Mouse (Mus musculus) midbrain, embryonic 11.5 days (tissue): ENCODE results near the gene Apoa1. TPM values are rescaled to one million over a fixed set of nuclear protein-coding genes. Genes with fewer than 3 reads are reported as not detected.

Source experiments
- ATAC-seq: fragments of 200-750 bp; cut with Nextera tagmentation; 2 replicates; pipeline ENCODE4 v1.8.0; 2017; ENCODE audit warnings: moderate TSS enrichment, moderate library complexity; ENCODE audit not compliant: low FRiP score
- DNase-seq: peaks from one replicate; pipeline ENCODE4 v3.0.0; 2015; ENCODE audit warnings: low spot score; ENCODE audit errors: missing footprints
- H3K27ac ChIP-seq: fragments of 300-500 bp; sonication (generic); 2 replicates; pipeline ENCODE4 v1.5.1; 2014; ENCODE audit warnings: low read depth, low read length
- H3K27me3 ChIP-seq: fragments of 300-500 bp; sonication (generic); 2 replicates; pipeline ENCODE4 v1.6.1; 2014; ENCODE audit warnings: mild to moderate bottlenecking, low read length, moderate library complexity, mixed read lengths; ENCODE audit not compliant: control insufficient read depth, insufficient read depth
- H3K36me3 ChIP-seq: fragments of 300-500 bp; sonication (generic); 2 replicates; pipeline ENCODE4 v1.6.1; 2014; ENCODE audit warnings: mild to moderate bottlenecking, low read length, moderate library complexity, mixed read lengths; ENCODE audit not compliant: control insufficient read depth, insufficient read depth
- H3K4me1 ChIP-seq: fragments of 300-500 bp; sonication (generic); 2 replicates; pipeline ENCODE4 v1.6.1; 2014; ENCODE audit warnings: low read length; ENCODE audit not compliant: control insufficient read depth, insufficient read depth
- H3K4me2 ChIP-seq: fragments of 300-500 bp; sonication (generic); 2 replicates; pipeline ENCODE4 v1.6.1; 2014; ENCODE audit warnings: mild to moderate bottlenecking, moderate library complexity
- H3K4me3 ChIP-seq: fragments of 300-500 bp; sonication (generic); 2 replicates; pipeline ENCODE4 v1.5.1; 2014; ENCODE audit warnings: low read depth, low read length
- H3K9ac ChIP-seq: fragments of 300-500 bp; sonication (generic); 2 replicates; pipeline ENCODE4 v1.6.1; 2014; ENCODE audit warnings: low read length
- H3K9me3 ChIP-seq: fragments of 300-500 bp; sonication (generic); 2 replicates; pipeline ENCODE4 v1.6.1; 2016; ENCODE audit warnings: low read length; ENCODE audit not compliant: control insufficient read depth
- WGBS: fragments of 180-500 bp; shearing (Covaris S2); extraction: QIAGEN DNeasy Blood & Tissue Kit; methylation state at CpG from one replicate; pipeline ENCODE4 v1.1.7; 2014; 5-methylcytosine and 5-hydroxymethylcytosine counted together
- polyA plus RNA-seq: library from polyadenylated mRNA; unstranded; fragments of >200 nt; fragmentation: Nextera tagmentation; extraction: Ambion mirVana; gene quantifications from 2 replicates; pipeline ENCODE4 v1.2.1, GENCODE M21; 2014

Gene Apoa1
- polyA plus RNA-seq, 1 experiment from 2014 or later: 1.00 TPM

DNA sequence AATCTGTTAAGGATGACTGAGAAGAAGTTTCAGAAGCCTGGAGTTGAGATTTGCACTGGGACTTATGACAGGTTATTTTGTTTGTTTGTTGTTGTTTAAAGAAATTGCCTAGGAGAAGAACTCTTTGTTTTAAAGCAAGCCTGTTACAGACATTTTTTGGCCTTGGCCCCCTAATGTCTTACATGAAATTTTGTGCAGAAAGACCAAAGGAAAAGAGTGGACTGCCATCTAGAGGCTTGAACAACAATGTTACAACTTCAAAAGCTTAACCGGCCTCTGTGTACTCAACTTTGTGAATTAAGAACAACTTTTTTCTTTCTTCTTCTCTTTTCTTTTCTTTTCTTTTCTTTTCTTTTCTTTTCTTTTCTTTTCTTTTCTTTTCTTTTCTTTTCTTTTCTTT, 36.7 kb upstream of the Apoa1 start:
- H3K27me3 ChIP-seq: no peaks in the 10 kb centered on the region
- 45% methylated on average over 1 of the region's 1 CpGs for WGBS
- H3K9ac ChIP-seq: no peak overlapping the region
- H3K9me3 ChIP-seq: no peaks in the 10 kb centered on the region
- ATAC-seq (no peak), DNase-seq (peak; percentile 87)
- H3K36me3 ChIP-seq: no peaks in the 10 kb centered on the region
- H3K4me2 ChIP-seq: no peak overlapping the region
- no peak overlapping the region for H3K27ac ChIP-seq
- no peaks in the 10 kb centered on the region for H3K4me1 ChIP-seq
- H3K4me3 ChIP-seq: no peak overlapping the region

DNA sequence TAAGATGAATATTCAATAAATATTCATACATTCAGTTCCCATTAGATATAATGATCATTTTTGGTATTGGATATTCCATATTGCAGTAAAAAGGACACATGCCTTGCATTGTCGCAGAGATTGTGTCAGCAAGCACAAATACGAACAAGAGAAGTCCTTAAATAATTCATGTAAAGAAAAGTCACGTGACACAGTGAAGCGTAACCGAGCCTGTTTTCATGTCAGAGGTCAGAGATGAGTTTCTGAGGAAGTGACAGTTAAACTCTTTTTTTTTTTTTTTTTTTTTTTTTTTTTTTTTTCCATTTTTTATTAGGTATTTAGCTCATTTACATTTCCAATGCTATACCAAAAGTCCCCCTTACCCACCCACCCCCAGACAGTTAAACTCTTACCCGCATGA, 35.7 kb upstream of the Apoa1 start:
- no peak overlapping the region for H3K4me2 ChIP-seq
- no peaks in the 10 kb centered on the region for H3K27me3 ChIP-seq
- no peaks in the 10 kb centered on the region for H3K9me3 ChIP-seq
- ATAC-seq (no peak), DNase-seq (peak; percentile 21)
- no peak overlapping the region for H3K27ac ChIP-seq
- WGBS: 79% methylated on average over 6 of the region's 6 CpGs
- H3K4me1 ChIP-seq: no peaks in the 10 kb centered on the region
- no peaks in the 10 kb centered on the region for H3K36me3 ChIP-seq
- H3K9ac ChIP-seq: no peak overlapping the region
- H3K4me3 ChIP-seq: no peak overlapping the region

DNA sequence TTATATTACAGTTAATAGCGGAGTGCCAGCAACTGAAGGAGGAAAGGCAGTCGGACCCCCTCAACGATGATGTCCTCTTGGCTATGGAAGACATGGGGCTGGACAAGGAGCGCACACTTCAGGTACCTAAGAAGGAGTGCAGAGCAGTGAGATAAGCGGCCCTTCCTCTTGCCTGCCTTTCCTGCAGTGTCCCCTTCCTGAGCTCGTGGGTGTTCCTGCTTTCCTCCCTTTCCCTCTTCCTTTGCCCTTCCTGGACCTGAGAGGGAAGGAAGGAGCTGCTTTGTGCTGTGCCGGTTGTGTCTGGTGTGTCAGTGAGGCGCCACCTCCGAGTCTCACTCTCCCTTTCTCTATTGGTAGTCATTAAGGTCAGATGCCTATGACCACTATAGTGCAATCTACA, 33.6 kb upstream of the Apoa1 start:
- no peak overlapping the region for H3K4me3 ChIP-seq
- ATAC-seq: no peak
- H3K36me3 ChIP-seq: 0 out of 2 replicates have a peak, but pooled peaks cover 2% of the 10 kb centered on the region
- no peaks in the 10 kb centered on the region for H3K27me3 ChIP-seq
- H3K4me2 ChIP-seq: no peak overlapping the region
- 89% methylated on average over 9 of the region's 9 CpGs for WGBS
- no peak overlapping the region for H3K27ac ChIP-seq
- no peaks in the 10 kb centered on the region for H3K9me3 ChIP-seq
- no peak for DNase-seq
- H3K4me1 ChIP-seq: no peaks in the 10 kb centered on the region
- H3K9ac ChIP-seq: no peak overlapping the region

DNA sequence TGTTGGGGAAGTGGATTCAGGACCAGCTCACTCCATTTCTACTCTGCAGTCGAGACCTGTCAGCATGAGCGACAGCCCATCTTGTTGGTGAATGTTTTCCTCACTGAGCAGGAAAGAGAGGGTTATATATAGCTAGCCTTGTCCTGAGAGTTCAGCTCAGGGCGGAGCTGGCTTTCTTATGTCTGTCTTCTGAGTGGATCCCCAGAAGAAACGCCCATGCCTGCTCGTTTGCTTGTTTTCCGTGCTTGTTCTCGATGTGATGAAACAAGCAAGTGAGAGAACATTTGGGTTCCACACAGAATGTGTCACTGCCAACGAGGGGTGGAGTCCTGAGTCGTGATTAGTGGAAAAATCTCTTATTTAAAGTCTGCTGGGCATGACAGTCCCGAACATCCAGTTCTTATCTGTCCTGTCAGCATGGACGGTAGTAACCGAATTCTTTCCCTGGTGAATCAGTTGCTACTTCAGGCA, 31.6 kb upstream of the Apoa1 start:
- DNase-seq (no peak), ATAC-seq (no peak)
- 84% methylated on average over 12 of the region's 12 CpGs for WGBS
- no peak overlapping the region for H3K4me3 ChIP-seq
- H3K9ac ChIP-seq: no peak overlapping the region
- H3K36me3 ChIP-seq: 0 out of 2 replicates have a peak, but pooled peaks cover 2% of the 10 kb centered on the region
- no peak overlapping the region for H3K27ac ChIP-seq
- H3K4me2 ChIP-seq: no peak overlapping the region
- no peaks in the 10 kb centered on the region for H3K9me3 ChIP-seq
- no peaks in the 10 kb centered on the region for H3K4me1 ChIP-seq
- H3K27me3 ChIP-seq: no peaks in the 10 kb centered on the region

DNA sequence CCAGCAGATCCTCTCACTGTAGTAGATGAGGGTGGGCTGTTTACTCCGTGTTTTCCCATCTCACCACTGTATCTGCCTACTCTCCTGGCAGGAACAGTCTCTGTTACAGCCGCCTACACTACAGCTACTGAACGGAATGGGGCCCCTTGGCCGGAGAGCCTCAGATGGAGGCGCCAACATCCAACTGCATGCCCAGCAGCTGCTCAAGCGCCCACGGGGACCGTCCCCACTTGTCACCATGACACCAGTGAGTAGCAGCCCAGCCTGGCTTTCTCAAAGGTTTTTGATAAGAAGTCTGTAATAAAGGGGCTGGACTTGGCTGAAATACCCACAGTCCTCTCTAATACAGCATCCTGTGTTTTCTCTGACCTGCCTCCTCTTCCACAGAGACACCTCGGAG, 29.9 kb upstream of the Apoa1 start:
- Histone ChIP-seq H3K4me3 (no peak overlapping the region), H3K4me2 (no peak overlapping the region), H3K9me3 (no peaks in the 10 kb centered on the region), H3K27me3 (no peaks in the 10 kb centered on the region), H3K36me3 (0 out of 2 replicates have a peak, but pooled peaks cover 2% of the 10 kb centered on the region), H3K4me1 (no peaks in the 10 kb centered on the region), H3K9ac (no peak overlapping the region), H3K27ac (no peak overlapping the region)
- DNase-seq (no peak), ATAC-seq (no peak)
- 93% methylated on average over 9 of the region's 9 CpGs for WGBS

DNA sequence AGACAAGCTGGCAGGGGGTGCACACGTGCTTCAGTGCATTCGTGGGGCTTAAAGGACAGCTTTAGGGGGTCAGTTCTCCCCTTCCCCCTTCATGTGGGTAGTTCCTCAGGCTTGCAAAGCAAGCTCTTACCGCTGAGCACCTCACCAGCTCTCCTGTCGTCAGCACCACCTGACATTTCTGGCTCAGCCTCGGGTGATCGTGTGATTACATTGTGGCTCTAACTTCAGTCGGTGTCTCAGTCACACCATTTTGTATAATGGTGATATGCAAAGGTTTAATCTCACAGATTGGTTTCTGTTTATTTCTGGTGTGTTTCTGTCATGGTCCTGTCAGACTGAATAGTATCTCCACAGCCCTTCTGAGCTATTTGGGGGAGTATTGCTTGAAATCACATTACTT, 29.4 kb upstream of the Apoa1 start:
- no peak overlapping the region for H3K4me2 ChIP-seq
- H3K36me3 ChIP-seq: 0 out of 2 replicates have a peak, but pooled peaks cover 2% of the 10 kb centered on the region
- no peaks in the 10 kb centered on the region for H3K9me3 ChIP-seq
- DNase-seq (no peak), ATAC-seq (no peak)
- 89% methylated on average over 7 of the region's 7 CpGs for WGBS
- no peak overlapping the region for H3K27ac ChIP-seq
- H3K4me3 ChIP-seq: no peak overlapping the region
- H3K9ac ChIP-seq: no peak overlapping the region
- no peaks in the 10 kb centered on the region for H3K4me1 ChIP-seq
- H3K27me3 ChIP-seq: no peaks in the 10 kb centered on the region

DNA sequence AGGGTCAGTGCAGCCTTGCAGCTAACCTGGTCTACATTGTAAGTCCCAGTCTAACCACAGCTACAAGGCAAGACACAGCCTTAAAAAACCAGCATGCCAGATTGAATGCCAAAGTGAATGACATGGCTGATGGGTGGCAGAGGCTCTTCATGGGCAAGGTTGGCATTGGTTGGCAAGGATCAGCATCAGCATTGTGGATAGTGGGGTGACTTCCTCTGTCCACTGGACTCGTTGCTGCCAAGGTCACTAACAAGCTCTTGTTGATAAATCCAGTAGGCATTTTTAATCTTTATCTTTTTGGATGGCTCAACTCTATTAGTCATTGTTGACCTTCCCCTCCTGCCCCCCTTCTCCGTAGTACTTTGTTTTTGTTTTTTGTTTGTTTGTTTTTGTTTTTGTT, 28.8 kb upstream of the Apoa1 start:
- Histone ChIP-seq H3K27ac (no peak overlapping the region), H3K27me3 (no peaks in the 10 kb centered on the region), H3K36me3 (0 out of 2 replicates have a peak, but pooled peaks cover 5% of the 10 kb centered on the region), H3K4me1 (no peaks in the 10 kb centered on the region), H3K9ac (no peak overlapping the region), H3K9me3 (no peaks in the 10 kb centered on the region), H3K4me2 (no peak overlapping the region), H3K4me3 (no peak overlapping the region)
- no peak for DNase-seq
- 91% methylated on average over 2 of the region's 2 CpGs for WGBS
- no peak for ATAC-seq

DNA sequence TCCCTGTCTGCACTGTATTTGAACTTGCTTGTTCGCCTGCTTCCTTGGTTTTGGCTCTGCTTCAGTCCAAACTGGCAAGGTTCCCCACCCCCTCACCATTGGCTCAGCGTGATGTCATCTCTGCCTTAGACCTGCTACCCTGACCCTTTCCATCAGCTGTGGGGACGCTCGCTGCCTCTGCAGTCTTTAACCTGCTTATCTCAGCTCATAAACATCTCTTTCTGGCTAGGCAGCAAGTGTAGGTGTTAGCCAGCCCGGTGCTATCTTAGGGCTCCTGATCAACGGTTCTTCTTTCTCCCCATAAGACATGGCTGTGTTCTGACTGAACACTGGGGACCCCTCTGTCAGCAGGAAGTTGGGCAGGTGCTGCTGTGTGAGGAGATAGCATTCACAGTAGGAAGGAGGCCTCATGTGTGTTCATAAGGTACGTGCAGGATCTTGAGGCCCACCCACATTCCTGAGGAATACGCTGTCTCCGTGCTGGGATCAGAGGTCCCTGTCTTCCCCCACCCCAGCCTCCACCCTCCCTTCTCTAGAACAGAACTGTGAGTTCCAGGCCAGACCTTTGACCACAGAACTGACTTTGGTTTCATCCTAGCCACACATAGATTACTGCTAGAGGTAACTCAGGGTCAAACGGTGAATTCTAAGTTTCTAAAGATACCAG, 21.4 kb upstream of the Apoa1 start:
- no peak overlapping the region for H3K4me3 ChIP-seq
- no peaks in the 10 kb centered on the region for H3K27me3 ChIP-seq
- H3K9ac ChIP-seq: no peak overlapping the region
- no peak overlapping the region for H3K27ac ChIP-seq
- no peaks in the 10 kb centered on the region for H3K9me3 ChIP-seq
- 86% methylated on average over 10 of the region's 10 CpGs for WGBS
- no peaks in the 10 kb centered on the region for H3K4me1 ChIP-seq
- peaks cover 7% of the 10 kb centered on the region; the same call in 1 of the 2 replicates for H3K36me3 ChIP-seq
- no peak overlapping the region for H3K4me2 ChIP-seq
- no peak for DNase-seq
- no peak for ATAC-seq

DNA sequence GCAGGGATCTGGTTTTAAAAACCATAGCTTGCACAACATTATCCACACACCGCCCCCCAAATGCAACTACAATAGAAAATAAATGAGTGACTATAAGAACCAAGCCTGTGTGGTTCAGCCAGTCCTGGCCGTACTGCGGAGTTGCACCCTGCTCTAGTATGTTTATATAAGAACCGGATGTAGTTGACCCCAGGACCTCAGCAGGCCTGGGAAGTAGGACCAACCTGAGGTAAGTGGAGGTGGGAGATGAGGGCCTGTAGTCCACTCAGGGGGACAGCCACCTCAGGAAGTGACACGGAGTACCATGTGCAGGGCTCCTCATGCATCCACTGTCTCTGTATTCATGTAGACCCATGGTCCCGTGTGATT, 20.9 kb upstream of the Apoa1 start:
- no peaks in the 10 kb centered on the region for H3K27me3 ChIP-seq
- H3K9me3 ChIP-seq: no peaks in the 10 kb centered on the region
- no peak overlapping the region for H3K27ac ChIP-seq
- ATAC-seq (no peak), DNase-seq (no peak)
- 94% methylated on average over 6 of the region's 6 CpGs for WGBS
- no peaks in the 10 kb centered on the region for H3K4me1 ChIP-seq
- H3K9ac ChIP-seq: no peak overlapping the region
- no peak overlapping the region for H3K4me2 ChIP-seq
- H3K4me3 ChIP-seq: no peak overlapping the region
- H3K36me3 ChIP-seq: peaks cover 9% of the 10 kb centered on the region; the same call in 1 of the 2 replicates
